20 mouse cellular contexts compared by ENCODE assay signal in the genomic region with DNA sequence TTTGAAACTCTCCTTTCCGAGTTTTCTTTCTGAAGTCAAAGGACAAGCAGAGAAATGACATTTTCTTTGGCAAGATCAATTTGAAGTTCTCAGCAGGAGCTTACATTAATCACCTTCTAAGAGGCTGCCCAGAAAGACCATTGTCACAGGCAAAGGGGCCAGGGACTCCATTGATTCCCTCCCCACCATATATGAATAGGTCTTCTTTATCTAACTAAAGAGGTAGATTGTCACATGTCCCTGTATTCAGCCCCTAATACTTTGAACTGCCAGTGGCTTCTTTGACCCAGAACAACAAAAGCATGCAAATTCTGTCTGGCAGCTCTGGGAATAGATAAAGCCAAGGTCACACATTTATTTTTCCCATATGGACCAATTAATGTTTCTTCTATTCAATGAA.
A peak's percentile ranks its signal among the peaks of the same experiment; 100 is the strongest.
DNase-seq lines count a peak whose midpoint lies in the region; ATAC-seq and TF ChIP-seq lines count a peak whose summit lies in the region.
"Had no signal": no experiment of that assay in that cellular context is flagged by ENCODE, and none has a peak within 500 bp of the region (broad histone marks: within the 10 kb centered on the region; RNA-seq: fewer than 3 reads in every experiment).

No protein-coding gene starts in this region.

- no peaks in the 10 kb centered on the region for H3K36me3 ChIP-seq in forebrain, embryonic 13.5 days (ENCODE audit: poor library complexity, severe bottlenecking)
- no peaks in the 10 kb centered on the region for H3K36me3 ChIP-seq in forebrain, embryonic 15.5 days
- H3K36me3 ChIP-seq in midbrain, embryonic 13.5 days: no peaks in the 10 kb centered on the region
- H3K36me3 ChIP-seq in midbrain, embryonic 11.5 days (ENCODE audit: control insufficient read depth, insufficient read depth, low read length): no peaks in the 10 kb centered on the region
- H3K36me3 ChIP-seq: forebrain, embryonic 10.5 days; hindbrain, embryonic 12.5 days; hindbrain, embryonic 15.5 days had no signal

- H3K9ac ChIP-seq in forebrain, embryonic 13.5 days: no peak overlapping the region
- H3K9ac ChIP-seq in forebrain, embryonic 15.5 days (replicated peaks): no peak overlapping the region
- H3K9ac ChIP-seq in midbrain, embryonic 13.5 days (replicated peaks): no peak overlapping the region
- no peak overlapping the region for H3K9ac ChIP-seq in midbrain, embryonic 11.5 days (ENCODE audit: low read length)
- H3K9ac ChIP-seq: forebrain, postnatal 0 days; hindbrain, embryonic 12.5 days; hindbrain, embryonic 15.5 days had no signal

- ATAC-seq in forebrain, embryonic 13.5 days: peak; percentile 50; the same call in 1 of the 2 replicates
- ATAC-seq in forebrain, embryonic 15.5 days (replicated peaks): no peak
- peak; percentile 69; the same call in 1 of the 2 replicates for ATAC-seq in midbrain, embryonic 13.5 days
- no peak for ATAC-seq in midbrain, embryonic 11.5 days (ENCODE audit: low FRiP score)
- ATAC-seq: CD4-positive, CD25-positive, alpha-beta regulatory T cell, adult 4 months; forebrain, postnatal 0 days had no signal

- no peak overlapping the region for H3K27ac ChIP-seq in forebrain, embryonic 13.5 days
- H3K27ac ChIP-seq in forebrain, embryonic 15.5 days (replicated peaks): no peak overlapping the region
- no peak overlapping the region for H3K27ac ChIP-seq in midbrain, embryonic 13.5 days
- no peak overlapping the region for H3K27ac ChIP-seq in midbrain, embryonic 11.5 days (ENCODE audit: low read depth, low read length)
- H3K27ac ChIP-seq: forebrain, embryonic 10.5 days; gastrocnemius, adult 2 months; hindbrain, embryonic 12.5 days; hindbrain, embryonic 15.5 days had no signal

- no peaks in the 10 kb centered on the region for H3K27me3 ChIP-seq in forebrain, embryonic 13.5 days
- H3K27me3 ChIP-seq in forebrain, embryonic 15.5 days: no peaks in the 10 kb centered on the region
- H3K27me3 ChIP-seq in midbrain, embryonic 13.5 days: no peaks in the 10 kb centered on the region
- no peaks in the 10 kb centered on the region for H3K27me3 ChIP-seq in midbrain, embryonic 11.5 days (ENCODE audit: control insufficient read depth, insufficient read depth, low read length)
- H3K27me3 ChIP-seq: hindbrain, embryonic 12.5 days; hindbrain, embryonic 15.5 days had no signal

- no peak overlapping the region for H3K4me3 ChIP-seq in forebrain, embryonic 13.5 days
- no peak overlapping the region for H3K4me3 ChIP-seq in forebrain, embryonic 15.5 days
- H3K4me3 ChIP-seq in midbrain, embryonic 13.5 days (replicated peaks): no peak overlapping the region
- no peak overlapping the region for H3K4me3 ChIP-seq in midbrain, embryonic 11.5 days (ENCODE audit: low read depth, low read length)
- H3K4me3 ChIP-seq: forebrain, embryonic 10.5 days; gastrocnemius, adult 2 months; hindbrain, embryonic 12.5 days; hindbrain, embryonic 15.5 days had no signal

- TF ChIP-seq CTCF in brain, embryonic 14.5 days (IDR thresholded peaks at IDR 0.05; ENCODE audit: borderline replicate concordance, extremely low read depth, insufficient read depth, insufficient read length): no peak

- no peak for DNase-seq in midbrain, embryonic 11.5 days (ENCODE audit: low spot score, missing footprints)
- peak; percentile 71 for DNase-seq in brain, embryonic 14.5 days (ENCODE audit: low read depth)
- no peak for DNase-seq in kidney, postnatal 14 days
- DNase-seq: adrenal gland, adult 2 months; adrenal gland, postnatal 14 days; cerebellum, adult 11-12 months; cerebellum, adult 8-10 months; cerebellum, postnatal 10 days; cerebellum, postnatal 36 days; forebrain, postnatal 0 days; gastrocnemius, adult 2 months; gastrocnemius, postnatal 14 days had no signal

- no peaks in the 10 kb centered on the region for H3K9me3 ChIP-seq in forebrain, embryonic 13.5 days (replicated peaks)
- H3K9me3 ChIP-seq in forebrain, embryonic 15.5 days: no peaks in the 10 kb centered on the region
- H3K9me3 ChIP-seq in midbrain, embryonic 13.5 days: no peaks in the 10 kb centered on the region
- no peaks in the 10 kb centered on the region for H3K9me3 ChIP-seq in midbrain, embryonic 11.5 days (ENCODE audit: control insufficient read depth, low read length)
- H3K9me3 ChIP-seq: forebrain, embryonic 10.5 days; hindbrain, embryonic 12.5 days had no signal

- 9% methylated on average over 1 of the region's 1 CpGs for WGBS in forebrain, embryonic 13.5 days
- 21% methylated on average over 1 of the region's 1 CpGs for WGBS in forebrain, embryonic 15.5 days
- 32% methylated on average over 1 of the region's 1 CpGs for WGBS in midbrain, embryonic 13.5 days
- WGBS in midbrain, embryonic 11.5 days: 44% methylated on average over 1 of the region's 1 CpGs

- TF ChIP-seq POLR2A in brain, embryonic 14.5 days (IDR thresholded peaks at IDR 0.05; ENCODE audit: borderline replicate concordance, extremely low read depth, insufficient read depth, insufficient read length, poor library complexity, severe bottlenecking): no peak

- peaks cover 6% of the 10 kb centered on the region for H3K4me1 ChIP-seq in forebrain, embryonic 13.5 days
- no peaks in the 10 kb centered on the region for H3K4me1 ChIP-seq in forebrain, embryonic 15.5 days
- no peaks in the 10 kb centered on the region; the same call in 1 of the 2 replicates for H3K4me1 ChIP-seq in midbrain, embryonic 13.5 days (replicated peaks)
- H3K4me1 ChIP-seq in midbrain, embryonic 11.5 days (ENCODE audit: control insufficient read depth, insufficient read depth, low read length): no peaks in the 10 kb centered on the region
- H3K4me1 ChIP-seq: hindbrain, embryonic 12.5 days; hindbrain, embryonic 15.5 days had no signal

- no peak overlapping the region for H3K4me2 ChIP-seq in forebrain, embryonic 13.5 days
- H3K4me2 ChIP-seq in forebrain, embryonic 15.5 days (replicated peaks): no peak overlapping the region
- H3K4me2 ChIP-seq in midbrain, embryonic 13.5 days (replicated peaks): no peak overlapping the region
- H3K4me2 ChIP-seq in midbrain, embryonic 11.5 days: no peak overlapping the region
- H3K4me2 ChIP-seq: heart, embryonic 11.5 days; hindbrain, embryonic 12.5 days; hindbrain, embryonic 15.5 days had no signal

Comparison
In these comparisons a context has a peak if more than half of its experiments do, and no peak if none do; other contexts are left out.
1. ATAC-seq: peak in forebrain, embryonic 13.5 days (single experiment) and midbrain, embryonic 13.5 days (single experiment); none in forebrain, embryonic 15.5 days (single experiment) and midbrain, embryonic 11.5 days (single experiment).